ENCODE assay signal across 7 mouse cellular contexts in genomic region chr7:79052521-79053382, GRCm38 (mm10). TPM values are rescaled to one million over a fixed set of nuclear protein-coding genes. Genes with fewer than 3 reads are reported as not detected.
A peak's percentile ranks its signal among the peaks of the same experiment; 100 is the strongest.
DNase-seq lines count a peak whose midpoint lies in the region; ATAC-seq and TF ChIP-seq lines count a peak whose summit lies in the region.

No protein-coding gene starts in this region.

- peak overlapping the region; percentile 54 for H3K4me2 ChIP-seq in liver, embryonic 12.5 days
- no peak overlapping the region for H3K4me2 ChIP-seq in liver, postnatal 0 days (ENCODE audit: low read depth, low read length)
- H3K4me2 ChIP-seq in forebrain, postnatal 0 days (ENCODE audit: low read depth), result peak overlapping the region; percentile 96
- peak overlapping the region; percentile 99 for H3K4me2 ChIP-seq in midbrain, postnatal 0 days (ENCODE audit: low read depth, low read length, poor library complexity, severe bottlenecking)

- no peaks in the 10 kb centered on the region for H3K36me3 ChIP-seq in liver, embryonic 12.5 days
- H3K36me3 ChIP-seq in liver, postnatal 0 days (replicated peaks; ENCODE audit: insufficient read depth, low read length), result no peaks in the 10 kb centered on the region
- no peaks in the 10 kb centered on the region for H3K36me3 ChIP-seq in forebrain, postnatal 0 days (ENCODE audit: insufficient read depth)
- no peaks in the 10 kb centered on the region for H3K36me3 ChIP-seq in midbrain, postnatal 0 days (ENCODE audit: insufficient read depth, low read length)

- no peak for TF ChIP-seq POLR2A in brain, embryonic 14.5 days (IDR thresholded peaks at IDR 0.05; ENCODE audit: borderline replicate concordance, extremely low read depth, insufficient read depth, insufficient read length, poor library complexity, severe bottlenecking)

- DNase-seq in liver, postnatal 0 days, result no peak
- peak; percentile 38 for DNase-seq in brain, embryonic 14.5 days (ENCODE audit: low read depth)
- DNase-seq in forebrain, postnatal 0 days, result peak; percentile 22
- DNase-seq in midbrain, postnatal 0 days (ENCODE audit: low spot score), result no peak
- no peak for DNase-seq in spleen, postnatal 4 days (ENCODE audit: low spot score in 2 of 2)
- DNase-seq in thymus, adult 18-20 months, result no peak

- no peaks in the 10 kb centered on the region for H3K9me3 ChIP-seq in liver, embryonic 12.5 days (replicated peaks)
- no peaks in the 10 kb centered on the region for H3K9me3 ChIP-seq in liver, postnatal 0 days (ENCODE audit: low read length)
- H3K9me3 ChIP-seq in forebrain, postnatal 0 days (ENCODE audit: low read length), result no peaks in the 10 kb centered on the region
- H3K9me3 ChIP-seq in midbrain, postnatal 0 days (ENCODE audit: low read length), result no peaks in the 10 kb centered on the region

- H3K9ac ChIP-seq in liver, embryonic 12.5 days, result no peak overlapping the region
- no peak overlapping the region for H3K9ac ChIP-seq in liver, postnatal 0 days (replicated peaks)
- peak overlapping the region; percentile 45 for H3K9ac ChIP-seq in forebrain, postnatal 0 days
- H3K9ac ChIP-seq in midbrain, postnatal 0 days (replicated peaks; ENCODE audit: low read length, poor library complexity, severe bottlenecking), result peak overlapping the region; percentile 50

- H3K27ac ChIP-seq in liver, embryonic 12.5 days, result no peak overlapping the region
- H3K27ac ChIP-seq in liver, postnatal 0 days (ENCODE audit: low read depth), result no peak overlapping the region
- no peak overlapping the region for H3K27ac ChIP-seq in forebrain, postnatal 0 days (ENCODE audit: low read depth, low read length)
- no peak overlapping the region for H3K27ac ChIP-seq in midbrain, postnatal 0 days (ENCODE audit: low read depth, low read length)

- no peak for ATAC-seq in liver, embryonic 12.5 days
- no peak for ATAC-seq in liver, postnatal 0 days
- peak; percentile 75 for ATAC-seq in forebrain, postnatal 0 days
- 0 out of 2 replicates have a peak, but pooled peaks have one; percentile 62 for ATAC-seq in midbrain, postnatal 0 days (ENCODE audit: low FRiP score)

- peaks cover 79% of the 10 kb centered on the region for H3K27me3 ChIP-seq in liver, embryonic 12.5 days (replicated peaks)
- H3K27me3 ChIP-seq in liver, postnatal 0 days (ENCODE audit: insufficient read depth, low read length), result peaks cover 41% of the 10 kb centered on the region
- H3K27me3 ChIP-seq in forebrain, postnatal 0 days (ENCODE audit: insufficient read depth, low read length), result peaks cover 28% of the 10 kb centered on the region
- H3K27me3 ChIP-seq in midbrain, postnatal 0 days (ENCODE audit: insufficient read depth, low read length), result peaks cover 24% of the 10 kb centered on the region

- H3K4me3 ChIP-seq in liver, embryonic 12.5 days, result peak overlapping the region; percentile 29
- no peak overlapping the region for H3K4me3 ChIP-seq in liver, postnatal 0 days (ENCODE audit: low read depth, low read length)
- H3K4me3 ChIP-seq in forebrain, postnatal 0 days (ENCODE audit: low read depth, low read length), result peak overlapping the region; percentile 55
- peak overlapping the region; percentile 58 for H3K4me3 ChIP-seq in midbrain, postnatal 0 days (ENCODE audit: low read depth, low read length)

- TF ChIP-seq EP300 in liver, postnatal 0 days (IDR thresholded peaks at IDR 0.05; ENCODE audit: low read depth), result no peak

- WGBS in liver, embryonic 12.5 days (ENCODE audit: insufficient replicate concordance), result 5% methylated on average over 54 of the region's 66 CpGs
- WGBS in liver, postnatal 0 days (ENCODE audit: insufficient replicate concordance), result 2% methylated on average over 63 of the region's 66 CpGs
- 1% methylated on average over 58 of the region's 66 CpGs for WGBS in forebrain, postnatal 0 days
- WGBS in midbrain, postnatal 0 days, result 3% methylated on average over 58 of the region's 66 CpGs

- H3K4me1 ChIP-seq in liver, embryonic 12.5 days, result no peaks in the 10 kb centered on the region
- H3K4me1 ChIP-seq in liver, postnatal 0 days (ENCODE audit: insufficient read depth), result no peaks in the 10 kb centered on the region
- 0 out of 2 replicates have a peak, but pooled peaks cover 3% of the 10 kb centered on the region for H3K4me1 ChIP-seq in forebrain, postnatal 0 days (ENCODE audit: insufficient read depth)
- no peaks in the 10 kb centered on the region for H3K4me1 ChIP-seq in midbrain, postnatal 0 days (ENCODE audit: insufficient read depth, low read length)

- TF ChIP-seq CTCF in liver, postnatal 0 days (IDR thresholded peaks at IDR 0.05; ENCODE audit: low read depth), result no peak
- no peak for TF ChIP-seq CTCF in brain, embryonic 14.5 days (IDR thresholded peaks at IDR 0.05; ENCODE audit: borderline replicate concordance, extremely low read depth, insufficient read depth, insufficient read length)
- TF ChIP-seq CTCF in forebrain, postnatal 0 days (IDR thresholded peaks at IDR 0.05; ENCODE audit: low read depth), result no peak
- TF ChIP-seq CTCF in midbrain, postnatal 0 days (IDR thresholded peaks at IDR 0.05), result no peak

RNA-seq across cellular contexts. Expression of gene Acan, which starts 0.5 kb away (rescaled TPM):
- polyA plus RNA-seq in liver, embryonic 12.5 days (2016; fragmentation: Nextera tagmentation; extraction: Ambion mirVana), result not detected in 2 replicates
- not detected in 2 replicates for polyA plus RNA-seq in liver, postnatal 0 days (2015; fragmentation: Nextera tagmentation; extraction: Ambion mirVana)
- polyA plus RNA-seq in brain, embryonic 14.5 days (2012; rRNA removed), result 0.43 and 0.46 TPM in 2 replicates
- total RNA-seq in forebrain, postnatal 0 days (2014; rRNA removed), result 1.4 and 5.0 TPM in 2 replicates
- polyA plus RNA-seq in forebrain, postnatal 0 days (2015; fragmentation: Nextera tagmentation; extraction: Ambion mirVana), result 0.28 and 0.50 TPM in 2 replicates
- total RNA-seq in midbrain, postnatal 0 days (2014; rRNA removed), result 1.7 and 3.0 TPM in 2 replicates
- polyA plus RNA-seq in midbrain, postnatal 0 days (2015; fragmentation: Nextera tagmentation; extraction: Ambion mirVana), result 0.44 and 0.48 TPM in 2 replicates

Comparison
In these comparisons a context has a peak if more than half of its experiments do, and no peak if none do; other contexts are left out.
1. ATAC-seq: peak in forebrain, postnatal 0 days (single experiment) and midbrain, postnatal 0 days (single experiment); none in liver, embryonic 12.5 days (single experiment) and liver, postnatal 0 days (single experiment).
2. H3K9ac ChIP-seq: peak in forebrain, postnatal 0 days (single experiment) and midbrain, postnatal 0 days (single experiment); none in liver, embryonic 12.5 days (single experiment) and liver, postnatal 0 days (single experiment).
3. DNase-seq: peak in brain, embryonic 14.5 days (single experiment) and forebrain, postnatal 0 days (single experiment); none in liver, postnatal 0 days (single experiment), midbrain, postnatal 0 days (single experiment), spleen, postnatal 4 days (0 of 2) and thymus, adult 18-20 months (0 of 2).